ENCODE assay signal across 8 mouse cellular contexts in genomic region chr16:34806883-34807767, GRCm38 (mm10).
DNase-seq lines count a peak whose midpoint lies in the region; ATAC-seq and TF ChIP-seq lines count a peak whose summit lies in the region.

No protein-coding gene starts in this region.

- H3K27me3 ChIP-seq in kidney, embryonic 14.5 days (ENCODE audit: control insufficient read depth, insufficient read depth, low read length) = no peaks in the 10 kb centered on the region
- H3K27me3 ChIP-seq in heart, embryonic 10.5 days (ENCODE audit: insufficient read depth, poor library complexity, severe bottlenecking) = peaks cover 15% of the 10 kb centered on the region; the same call in 1 of the 2 replicates
- H3K27me3 ChIP-seq in kidney, postnatal 0 days (ENCODE audit: insufficient read depth, low read length) = no peaks in the 10 kb centered on the region

- ATAC-seq in kidney, embryonic 14.5 days (ENCODE audit: low FRiP score, low TSS enrichment) = no peak
- 0 out of 2 replicates have a peak, but pooled peaks have one; percentile 29 for ATAC-seq in kidney, postnatal 0 days (replicated peaks; ENCODE audit: low FRiP score, low read depth)

- H3K27ac ChIP-seq in kidney, embryonic 14.5 days (ENCODE audit: low read depth, low read length) = no peak overlapping the region
- H3K27ac ChIP-seq in heart, embryonic 10.5 days = 0 out of 2 replicates have a peak overlapping the region, but pooled peaks have one; percentile 32
- no peak overlapping the region for H3K27ac ChIP-seq in kidney, postnatal 0 days

- no peak overlapping the region for H3K9ac ChIP-seq in kidney, embryonic 14.5 days (ENCODE audit: low read depth, low read length)
- H3K9ac ChIP-seq in kidney, postnatal 0 days (ENCODE audit: low read depth, low read length) = 0 out of 2 replicates have a peak overlapping the region, but pooled peaks have one; percentile 33

- peak; percentile 51 for DNase-seq in kidney, adult 11 months
- no peak for DNase-seq in heart, embryonic 10.5 days (ENCODE audit: low spot score)
- no peak for DNase-seq in kidney, postnatal 0 days (ENCODE audit: low spot score)
- peak; percentile 70 for DNase-seq in lung, postnatal 14 days
- DNase-seq in spleen, adult 18-20 months = no peak
- DNase-seq in thymus, postnatal 4 days = no peak
- DNase-seq in adrenal gland, postnatal 25 days = no peak

- 0 out of 2 replicates have a peak, but pooled peaks cover 4% of the 10 kb centered on the region for H3K4me1 ChIP-seq in kidney, embryonic 14.5 days (ENCODE audit: control insufficient read depth, insufficient read depth, low read length)
- H3K4me1 ChIP-seq in heart, embryonic 10.5 days = peaks cover 39% of the 10 kb centered on the region
- no peaks in the 10 kb centered on the region; the same call in 1 of the 2 replicates for H3K4me1 ChIP-seq in kidney, postnatal 0 days (replicated peaks; ENCODE audit: insufficient read depth, low read length)

- no peak for TF ChIP-seq CTCF in kidney, postnatal 0 days (IDR thresholded peaks at IDR 0.05; ENCODE audit: low read depth)

- H3K36me3 ChIP-seq in kidney, embryonic 14.5 days (ENCODE audit: control insufficient read depth, insufficient read depth, low read length) = no peaks in the 10 kb centered on the region
- no peaks in the 10 kb centered on the region for H3K36me3 ChIP-seq in heart, embryonic 10.5 days
- no peaks in the 10 kb centered on the region for H3K36me3 ChIP-seq in kidney, postnatal 0 days (ENCODE audit: insufficient read depth, low read length)

- no peak overlapping the region for H3K4me3 ChIP-seq in kidney, embryonic 14.5 days (ENCODE audit: low read length)
- peak overlapping the region; percentile 15; the same call in 1 of the 2 replicates for H3K4me3 ChIP-seq in heart, embryonic 10.5 days
- H3K4me3 ChIP-seq in kidney, postnatal 0 days (replicated peaks; ENCODE audit: low read depth, low read length) = no peak overlapping the region

- no peak overlapping the region for H3K4me2 ChIP-seq in kidney, embryonic 14.5 days (replicated peaks; ENCODE audit: low read depth, low read length)
- H3K4me2 ChIP-seq in kidney, postnatal 0 days (ENCODE audit: low read length) = no peak overlapping the region

- 45% methylated on average over 16 of the region's 16 CpGs for WGBS in kidney, embryonic 14.5 days
- 22% methylated on average over 16 of the region's 16 CpGs for WGBS in heart, embryonic 10.5 days
- 42% methylated on average over 16 of the region's 16 CpGs for WGBS in kidney, postnatal 0 days

- H3K9me3 ChIP-seq in kidney, embryonic 14.5 days (ENCODE audit: control insufficient read depth, low read length) = no peaks in the 10 kb centered on the region
- H3K9me3 ChIP-seq in heart, embryonic 10.5 days = no peaks in the 10 kb centered on the region
- H3K9me3 ChIP-seq in kidney, postnatal 0 days (replicated peaks; ENCODE audit: low read length) = no peaks in the 10 kb centered on the region

Comparison
In these comparisons a context has a peak if more than half of its experiments do, and no peak if none do; other contexts are left out.
1. DNase-seq: peak in kidney, adult 11 months (single experiment) and lung, postnatal 14 days (single experiment); none in heart, embryonic 10.5 days (single experiment), kidney, postnatal 0 days (single experiment), spleen, adult 18-20 months (0 of 2), thymus, postnatal 4 days (single experiment) and adrenal gland, postnatal 25 days (single experiment).